Mouse (Mus musculus): ENCODE results near the gene Cryba2. TPM values are rescaled to one million over a fixed set of nuclear protein-coding genes. Genes with fewer than 3 reads are reported as not detected.

Gene Cryba2
- total RNA-seq, 2 experiments from 2014 or later = 2.0 to 3.3 TPM

DNA sequence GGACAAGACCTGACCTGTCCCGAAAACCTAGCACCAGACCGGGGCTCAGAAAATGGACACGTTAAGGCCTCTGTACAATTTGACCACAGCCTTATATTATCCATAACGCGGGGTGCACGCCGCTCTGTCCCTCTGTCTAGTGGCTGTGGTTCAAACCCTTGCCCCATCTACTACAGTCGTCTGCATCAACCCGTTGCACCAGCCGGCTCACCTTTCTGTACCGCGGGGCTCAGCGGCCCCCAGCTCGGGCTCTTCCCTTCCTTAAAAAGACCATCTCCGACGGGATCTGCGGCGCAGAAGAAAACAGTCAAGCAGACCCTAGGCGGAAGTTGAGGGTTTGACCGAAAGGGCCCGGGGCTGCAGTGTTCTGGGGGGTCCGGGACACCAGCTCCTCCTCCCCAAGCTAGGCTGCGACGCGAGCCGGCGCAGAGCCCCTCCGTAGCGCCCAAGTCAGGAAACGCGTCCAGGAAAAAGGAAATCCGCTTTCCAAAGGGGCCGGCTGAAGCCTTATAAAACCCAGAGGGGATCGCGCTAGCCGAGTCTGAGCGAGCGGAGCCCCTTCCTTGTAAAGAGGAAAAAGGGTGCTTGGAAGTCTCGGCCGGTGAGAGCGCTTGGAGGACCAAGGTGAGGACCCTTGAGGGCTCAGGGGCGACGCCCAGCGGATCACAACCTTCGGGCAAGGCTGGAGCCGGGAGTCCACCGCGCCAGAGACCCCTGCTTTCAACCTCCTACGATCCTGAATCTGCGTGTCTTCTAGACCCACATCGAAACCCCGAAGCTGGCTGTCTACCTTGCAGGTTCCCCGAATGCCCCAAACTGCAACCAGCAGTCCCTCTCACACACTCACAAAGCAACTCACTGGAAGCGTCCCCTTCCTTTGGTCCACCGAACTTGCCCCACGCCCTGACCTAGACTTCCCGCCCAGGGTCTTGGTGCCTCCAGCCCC is 8.5 kb downstream of the Cryba2 start:
- DNase-seq (ENCODE audit: low spot score in 2 of 2) = no peak

- DNase-seq (ENCODE audit: low spot score in 2 of 2) = no peak
These were observed 9.5 kb downstream of the Cryba2 start for GRCm38 (mm10) chr1:74883441-74883840.

DNA sequence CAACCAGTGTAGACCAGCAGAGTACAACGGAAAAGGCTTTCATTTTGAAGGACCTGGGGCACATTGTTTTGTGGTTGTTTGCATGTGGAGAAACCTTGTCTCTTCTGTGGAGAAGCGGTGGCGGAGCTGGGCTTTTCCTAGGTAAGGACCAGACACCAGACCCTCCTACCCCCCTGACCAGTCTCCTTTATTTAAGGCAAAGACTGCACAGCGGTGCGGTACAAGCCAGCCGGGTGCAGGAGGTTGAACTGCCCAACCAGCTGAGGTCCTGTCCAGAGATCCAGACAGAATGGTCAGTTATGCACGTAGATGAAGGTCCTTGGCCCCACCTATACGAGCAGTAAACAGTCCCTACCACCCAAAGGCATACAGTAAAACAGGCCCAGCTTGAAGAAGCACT is 10.1 kb downstream of the Cryba2 start:
- DNase-seq (ENCODE audit: low spot score in 2 of 2) = no peak

- DNase-seq (ENCODE audit: low spot score in 2 of 2) = no peak
These were observed 10.7 kb downstream of the Cryba2 start for GRCm38 (mm10) chr1:74882055-74882734.

- DNase-seq (ENCODE audit: low spot score in 2 of 2) = no peak
These were observed 12.1 kb downstream of the Cryba2 start for GRCm38 (mm10) chr1:74880785-74881360.

DNA sequence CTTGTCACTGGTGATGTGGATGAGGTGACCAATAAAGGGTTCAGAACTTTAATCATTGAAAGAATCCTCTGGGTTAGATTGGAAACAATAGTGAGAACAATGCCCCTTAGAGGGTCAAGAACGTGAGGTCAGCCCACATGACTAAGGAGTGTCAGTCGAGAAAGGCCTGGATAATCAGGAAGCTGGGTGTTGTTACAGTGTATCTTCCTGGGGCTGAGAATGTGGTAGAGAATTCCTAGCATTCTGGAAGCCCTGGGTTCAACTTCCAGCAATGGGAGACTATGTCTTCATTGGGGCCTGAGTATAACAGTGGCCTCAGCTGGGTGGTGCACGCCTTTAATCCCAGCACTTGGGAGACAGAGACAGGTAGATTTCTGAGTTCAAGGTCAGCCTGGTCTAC is 15.7 kb downstream of the Cryba2 start:
- no peak for DNase-seq (ENCODE audit: low spot score in 2 of 2)

GRCm38 (mm10) chr1:74872218-74872617 is 20.7 kb downstream of the Cryba2 start:
- DNase-seq (ENCODE audit: low spot score in 2 of 2) = no peak

- DNase-seq (ENCODE audit: low spot score in 2 of 2) = no peak
These were observed 31.2 kb downstream of the Cryba2 start for GRCm38 (mm10) chr1:74861783-74862182.

- no peak for DNase-seq (ENCODE audit: low spot score in 2 of 2)
These were observed 33.5 kb downstream of the Cryba2 start for GRCm38 (mm10) chr1:74859223-74859984.

DNA sequence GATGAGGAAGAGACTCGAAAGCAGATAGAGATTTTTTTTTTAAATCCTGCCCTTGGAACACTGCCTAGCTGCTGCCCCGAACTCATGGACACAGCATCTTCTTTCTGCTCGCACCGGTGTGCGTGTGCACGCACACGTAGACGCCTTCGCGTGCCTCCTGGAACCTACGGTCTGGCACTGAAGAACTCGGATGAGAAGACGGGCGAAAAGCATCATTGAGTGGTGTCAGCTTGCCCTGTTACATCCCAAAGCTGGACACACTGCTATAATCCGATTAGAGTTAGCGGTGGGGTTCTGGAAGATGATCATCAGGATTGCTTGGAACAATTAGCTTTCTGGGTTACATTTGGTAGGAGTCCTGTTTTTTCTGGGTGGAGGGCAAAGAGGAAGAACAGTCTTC is 34.1 kb downstream of the Cryba2 start:
- DNase-seq (ENCODE audit: low spot score in 2 of 2) = no peak

GRCm38 (mm10) chr1:74858171-74858719 is 34.7 kb downstream of the Cryba2 start:
- peak; percentile 33 to 35 for DNase-seq (ENCODE audit: low spot score in 2 of 2)

GRCm38 (mm10) chr1:74857677-74858076 is 35.3 kb downstream of the Cryba2 start:
- no peak for DNase-seq (ENCODE audit: low spot score in 2 of 2)

- DNase-seq (ENCODE audit: low spot score in 2 of 2) = no peak
These were observed 35.7 kb downstream of the Cryba2 start for GRCm38 (mm10) chr1:74857201-74857600.

DNA sequence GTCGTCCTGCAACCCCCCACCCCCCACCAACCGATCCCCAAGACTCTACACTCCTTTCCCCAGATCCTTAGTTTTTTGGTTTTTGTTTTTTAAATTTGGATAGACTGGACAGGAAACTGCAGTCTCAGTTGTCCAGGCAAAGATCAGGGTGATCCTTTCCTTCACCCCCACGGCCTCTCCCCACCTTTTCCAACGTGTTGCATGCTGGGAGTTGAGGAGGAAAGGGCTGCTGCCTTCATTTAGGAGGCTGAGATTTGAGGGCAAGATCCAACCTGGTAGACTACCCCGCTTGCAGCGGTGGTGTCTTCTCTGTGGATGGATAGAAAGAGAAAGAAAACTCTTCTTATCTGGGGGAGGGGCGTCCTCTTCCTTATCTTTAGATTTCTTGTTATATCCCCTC is 36.2 kb downstream of the Cryba2 start:
- no peak for DNase-seq (ENCODE audit: low spot score in 2 of 2)

DNA sequence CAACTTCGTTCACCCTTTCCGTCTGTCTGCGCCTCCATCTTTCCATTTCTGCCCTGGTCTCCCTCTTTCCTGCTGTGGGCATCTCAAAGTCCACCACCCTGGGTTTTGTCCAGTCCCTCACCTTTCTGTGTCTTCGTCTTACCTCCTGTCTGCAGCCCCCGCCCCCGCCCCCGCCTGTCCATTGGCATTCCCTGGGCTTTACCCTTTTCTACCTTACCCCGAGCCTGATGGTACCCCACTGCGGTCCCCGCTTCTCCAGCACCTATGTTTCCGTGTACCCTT is 36.6 kb downstream of the Cryba2 start:
- DNase-seq (ENCODE audit: low spot score in 2 of 2) = no peak

- DNase-seq (ENCODE audit: low spot score in 2 of 2) = no peak
These were observed 37.1 kb downstream of the Cryba2 start for GRCm38 (mm10) chr1:74855651-74856438.

- DNase-seq (ENCODE audit: low spot score in 2 of 2) = no peak
These were observed 37.8 kb downstream of the Cryba2 start for GRCm38 (mm10) chr1:74855156-74855555.

- DNase-seq (ENCODE audit: low spot score in 2 of 2) = peak; percentile 49 to 58
These were observed 38.5 kb downstream of the Cryba2 start, which contains the start of gene Cdk5r2 for GRCm38 (mm10) chr1:74854306-74855056. Gene Cdk5r2 (plus strand): TSS chr1:74854934.

- DNase-seq (ENCODE audit: low spot score in 2 of 2) = no peak
These were observed 41.8 kb downstream of the Cryba2 start for GRCm38 (mm10) chr1:74851001-74851775.

Measured in adrenal gland, postnatal 4 days (tissue).